Mouse (Mus musculus) heart, embryonic 13.5 days (tissue): ENCODE results near the gene Mapk1ip1l. TPM values are rescaled to one million over a fixed set of nuclear protein-coding genes. Genes with fewer than 3 reads are reported as not detected.

Experiments used
- ATAC-seq: fragments of 200-750 bp; cut with Nextera tagmentation; 2 replicates; pipeline ENCODE4 v1.8.0; 2017; ENCODE audit warnings: moderate TSS enrichment; ENCODE audit not compliant: insufficient number of reproducible peaks, low FRiP score, low TSS enrichment; ENCODE audit errors: extremely low read depth
- H3K27ac ChIP-seq: fragments of 300-500 bp; sonication (generic); replicated peaks from 2 replicates; pipeline ENCODE4 v1.5.1; 2015; ENCODE audit warnings: moderate library complexity, mild to moderate bottlenecking, inconsistent platforms
- H3K27me3 ChIP-seq: fragments of 300-500 bp; sonication (generic); replicated peaks from 2 replicates; pipeline ENCODE4 v1.6.1; 2015; ENCODE audit warnings: mild to moderate bottlenecking, inconsistent platforms
- H3K36me3 ChIP-seq: fragments of 300-500 bp; sonication (generic); 2 replicates; pipeline ENCODE4 v1.6.1; 2015; ENCODE audit warnings: mild to moderate bottlenecking, inconsistent platforms
- H3K4me1 ChIP-seq: fragments of 300-500 bp; sonication (generic); 2 replicates; pipeline ENCODE4 v1.6.1; 2015; ENCODE audit warnings: inconsistent platforms
- H3K4me2 ChIP-seq: fragments of 300-500 bp; sonication (generic); 2 replicates; pipeline ENCODE4 v1.6.1; 2015; ENCODE audit warnings: inconsistent platforms, mild to moderate bottlenecking, moderate library complexity
- H3K4me3 ChIP-seq: fragments of 300-500 bp; sonication (generic); 2 replicates; pipeline ENCODE4 v1.5.1; 2015; ENCODE audit warnings: moderate library complexity, mild to moderate bottlenecking, inconsistent platforms
- H3K9ac ChIP-seq: fragments of 300-500 bp; sonication (generic); 2 replicates; pipeline ENCODE4 v1.6.1; 2015; ENCODE audit warnings: inconsistent platforms, mild to moderate bottlenecking, moderate library complexity
- H3K9me3 ChIP-seq: fragments of 300-500 bp; sonication (generic); 2 replicates; pipeline ENCODE4 v1.6.1; 2016; ENCODE audit warnings: inconsistent platforms
- WGBS: fragments of 180-500 bp; shearing (Covaris S2); methylation state at CpG from one replicate; pipeline ENCODE4 v1.1.7; 2015; ENCODE audit warnings: mixed read lengths; 5-methylcytosine and 5-hydroxymethylcytosine counted together
- polyA plus RNA-seq: library from polyadenylated mRNA; unstranded; fragments of >200 nt; fragmentation: Nextera tagmentation; extraction: Ambion mirVana; gene quantifications from 2 replicates; pipeline ENCODE4 v1.2.1, GENCODE M21; 2015

Mapk1ip1l gene
- polyA plus RNA-seq, result 43.1 and 44.5 TPM in 2 replicates

DNA sequence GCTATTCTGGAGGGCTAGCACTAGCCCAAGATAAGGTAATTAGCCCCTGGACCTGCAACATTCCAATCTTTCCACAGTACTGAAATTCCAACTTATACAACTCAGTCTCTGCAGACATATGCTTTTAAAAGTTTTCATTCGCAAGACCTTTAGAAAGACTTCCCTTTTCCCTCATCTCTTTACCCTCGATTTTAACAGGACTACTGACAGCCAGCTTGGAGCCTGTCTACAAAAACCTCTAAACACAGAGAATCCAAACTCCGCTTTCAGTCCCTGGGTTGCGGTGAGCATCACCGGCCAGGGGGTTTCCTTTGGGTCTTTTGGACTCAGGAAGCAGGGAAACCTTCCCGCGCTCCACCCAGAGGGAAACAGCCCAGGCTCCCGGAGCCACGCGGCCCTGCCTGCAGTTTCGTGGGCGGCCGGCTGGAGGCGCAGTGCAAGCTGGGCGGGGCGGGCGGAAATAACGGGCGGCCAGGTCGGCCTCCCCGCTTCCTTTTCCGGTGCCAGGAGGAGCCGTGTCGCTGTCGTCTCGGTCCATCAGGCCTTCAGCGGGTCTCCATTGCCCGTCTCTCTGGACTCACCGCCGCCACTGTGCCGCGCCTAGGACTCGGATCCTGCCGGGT is at the start of gene Mapk1ip1l:
TSS of gene Mapk1ip1l (plus strand) at position 482 of the 623 bp plus-strand sequence.
- 1% methylated on average over 28 of the region's 34 CpGs for WGBS
- Histone ChIP-seq H3K9me3 (no peaks in the 10 kb centered on the region), H3K36me3 (peaks cover 16% of the 10 kb centered on the region; the same call in 1 of the 2 replicates), H3K27me3 (no peaks in the 10 kb centered on the region), H3K4me3 (peak within 1 kb of the TSS; percentile 98), H3K4me2 (peak within 1 kb of the TSS; percentile 78), H3K4me1 (peaks cover 34% of the 10 kb centered on the region), H3K9ac (peak within 1 kb of the TSS; percentile 99), H3K27ac (peak within 1 kb of the TSS; percentile 99)
- ATAC-seq, result peak; percentile 72

DNA sequence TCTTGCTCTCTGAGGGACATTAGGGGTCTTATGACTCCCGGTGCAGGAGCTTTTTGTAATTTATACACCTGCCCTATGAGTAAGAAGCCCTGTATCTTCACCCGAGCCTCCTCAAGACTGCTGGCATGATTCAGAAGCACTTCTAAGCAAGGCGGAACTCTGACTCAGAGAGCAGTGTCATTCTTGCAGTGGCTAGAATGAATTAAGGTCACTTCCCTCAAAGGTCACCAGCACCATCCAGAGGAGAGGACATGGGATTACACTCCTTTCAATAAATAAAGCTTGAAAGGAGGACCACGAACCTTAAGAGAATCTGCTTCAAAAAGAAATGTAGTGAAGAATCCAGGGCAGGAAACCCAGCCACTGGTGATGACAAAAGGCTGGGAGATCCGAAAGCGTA is 48.2 kb upstream of the Mapk1ip1l start:
- no peaks in the 10 kb centered on the region for H3K9me3 ChIP-seq
- H3K36me3 ChIP-seq, result peaks cover 79% of the 10 kb centered on the region
- H3K4me2 ChIP-seq, result no peak overlapping the region
- H3K4me3 ChIP-seq, result no peak overlapping the region
- 72% methylated on average over 6 of the region's 6 CpGs for WGBS
- H3K4me1 ChIP-seq, result no peaks in the 10 kb centered on the region
- no peak overlapping the region for H3K9ac ChIP-seq
- H3K27me3 ChIP-seq, result no peaks in the 10 kb centered on the region; the same call in 1 of the 2 replicates
- no peak overlapping the region for H3K27ac ChIP-seq
- no peak for ATAC-seq

DNA sequence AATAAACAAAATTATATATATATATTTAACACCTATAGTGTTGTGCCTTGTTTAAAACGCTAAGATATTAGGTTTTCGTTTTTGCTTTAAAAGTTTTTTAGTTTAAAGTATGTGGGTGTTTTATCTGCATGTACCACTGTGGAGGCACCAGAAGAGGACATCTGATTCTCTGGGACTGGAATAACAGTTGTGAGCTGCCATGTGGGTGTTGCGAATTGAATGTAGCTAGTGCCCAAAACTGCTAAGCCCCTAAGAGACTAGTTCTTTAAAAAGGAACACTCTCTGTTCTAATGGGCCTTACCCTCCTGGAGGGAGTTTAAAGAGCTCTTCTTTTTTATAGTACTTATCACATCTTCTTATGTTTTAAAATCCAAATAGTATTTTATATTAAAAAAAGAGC is 33.2 kb upstream of the Mapk1ip1l start:
- H3K4me1 ChIP-seq, result no peaks in the 10 kb centered on the region
- no peak overlapping the region for H3K27ac ChIP-seq
- no peak overlapping the region for H3K4me2 ChIP-seq
- H3K36me3 ChIP-seq, result peaks cover 78% of the 10 kb centered on the region
- no peak overlapping the region for H3K9ac ChIP-seq
- no peaks in the 10 kb centered on the region for H3K27me3 ChIP-seq
- ATAC-seq, result no peak
- 89% methylated on average over 3 of the region's 3 CpGs for WGBS
- H3K9me3 ChIP-seq, result no peaks in the 10 kb centered on the region
- no peak overlapping the region for H3K4me3 ChIP-seq

DNA sequence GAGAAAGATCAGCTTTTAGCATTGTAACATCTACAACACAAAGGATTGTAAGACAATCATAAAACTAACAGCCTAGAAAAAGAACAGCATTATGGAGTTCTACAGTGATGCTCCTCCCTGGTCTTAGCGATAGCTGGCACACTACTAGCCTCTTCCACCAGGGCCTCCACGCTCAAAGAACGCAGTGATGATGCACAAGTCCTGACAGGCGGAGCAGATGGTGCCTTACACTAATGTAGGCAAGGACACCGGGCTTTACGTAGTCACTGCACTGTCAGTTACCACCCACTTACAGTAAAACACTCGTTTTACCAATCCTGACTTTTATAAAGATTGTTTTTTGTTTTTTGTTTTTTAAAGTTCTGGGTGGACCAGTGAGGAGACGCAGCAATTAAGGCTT is 32.2 kb upstream of the Mapk1ip1l start:
- no peak overlapping the region for H3K4me2 ChIP-seq
- H3K27ac ChIP-seq, result no peak overlapping the region
- H3K9ac ChIP-seq, result no peak overlapping the region
- peaks cover 78% of the 10 kb centered on the region for H3K36me3 ChIP-seq
- H3K4me3 ChIP-seq, result no peak overlapping the region
- no peaks in the 10 kb centered on the region for H3K9me3 ChIP-seq
- no peaks in the 10 kb centered on the region for H3K27me3 ChIP-seq
- no peak for ATAC-seq
- WGBS, result 89% methylated on average over 8 of the region's 8 CpGs
- no peaks in the 10 kb centered on the region for H3K4me1 ChIP-seq

- no peak overlapping the region for H3K4me2 ChIP-seq
- peaks cover 87% of the 10 kb centered on the region for H3K36me3 ChIP-seq
- H3K27me3 ChIP-seq, result no peaks in the 10 kb centered on the region
- no peaks in the 10 kb centered on the region for H3K9me3 ChIP-seq
- H3K9ac ChIP-seq, result no peak overlapping the region
- WGBS, result over 99% methylated on average over 4 of the region's 4 CpGs
- H3K4me3 ChIP-seq, result no peak overlapping the region
- H3K4me1 ChIP-seq, result no peaks in the 10 kb centered on the region
- no peak overlapping the region for H3K27ac ChIP-seq
- no peak for ATAC-seq
These were observed 29.0 kb upstream of the Mapk1ip1l start for GRCm38 (mm10) chr14:47269056-47269455.

DNA sequence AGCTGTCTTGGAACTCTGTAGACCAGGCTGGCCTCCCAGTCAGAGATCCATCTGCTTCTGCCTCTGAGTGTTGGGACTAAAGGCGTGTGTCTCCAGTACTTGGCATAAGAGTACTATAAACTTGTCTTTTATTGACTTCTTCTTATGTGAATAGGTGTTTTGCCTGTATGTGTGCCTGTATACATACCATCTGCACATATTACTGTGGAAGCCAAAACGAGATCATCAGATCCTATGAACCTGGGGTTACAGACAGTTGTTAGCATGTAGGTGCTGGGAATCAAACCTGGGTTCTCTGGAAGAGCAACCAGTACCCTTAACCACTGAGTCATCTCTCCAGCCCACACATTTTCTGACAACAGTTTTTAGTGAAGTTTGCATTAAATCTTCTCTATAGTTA is 28.4 kb upstream of the Mapk1ip1l start:
- Histone ChIP-seq H3K4me2 (no peak overlapping the region), H3K4me1 (0 out of 2 replicates have a peak, but pooled peaks cover 1% of the 10 kb centered on the region), H3K9me3 (no peaks in the 10 kb centered on the region), H3K27me3 (no peaks in the 10 kb centered on the region), H3K9ac (no peak overlapping the region), H3K27ac (no peak overlapping the region), H3K36me3 (peaks cover 86% of the 10 kb centered on the region), H3K4me3 (no peak overlapping the region)
- 93% methylated on average over 2 of the region's 2 CpGs for WGBS
- no peak for ATAC-seq

DNA sequence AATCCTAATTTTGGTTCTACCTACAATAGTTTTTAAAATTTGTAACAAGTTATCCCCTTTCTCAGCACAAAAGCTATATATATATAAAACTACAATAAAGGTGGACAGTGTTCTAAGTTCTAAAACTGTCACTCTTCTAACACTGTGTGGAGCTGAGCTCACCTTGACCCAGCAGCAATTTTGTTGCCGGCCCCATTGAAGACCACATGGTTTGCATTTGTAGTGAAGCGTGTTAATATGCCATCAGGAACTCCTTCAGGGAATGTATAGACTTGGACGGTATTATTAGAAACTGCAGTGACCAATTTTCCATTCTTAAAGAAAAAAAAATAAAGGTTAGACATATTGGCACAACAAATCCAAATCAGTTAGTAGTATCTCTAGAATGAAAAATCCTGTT is 24.3 kb upstream of the Mapk1ip1l start:
- Histone ChIP-seq H3K4me3 (no peak overlapping the region), H3K4me1 (peaks cover 21% of the 10 kb centered on the region), H3K9ac (no peak overlapping the region), H3K4me2 (no peak overlapping the region), H3K27me3 (no peaks in the 10 kb centered on the region), H3K9me3 (no peaks in the 10 kb centered on the region), H3K36me3 (peaks cover 49% of the 10 kb centered on the region), H3K27ac (no peak overlapping the region)
- WGBS, result 90% methylated on average over 3 of the region's 3 CpGs
- ATAC-seq, result no peak

DNA sequence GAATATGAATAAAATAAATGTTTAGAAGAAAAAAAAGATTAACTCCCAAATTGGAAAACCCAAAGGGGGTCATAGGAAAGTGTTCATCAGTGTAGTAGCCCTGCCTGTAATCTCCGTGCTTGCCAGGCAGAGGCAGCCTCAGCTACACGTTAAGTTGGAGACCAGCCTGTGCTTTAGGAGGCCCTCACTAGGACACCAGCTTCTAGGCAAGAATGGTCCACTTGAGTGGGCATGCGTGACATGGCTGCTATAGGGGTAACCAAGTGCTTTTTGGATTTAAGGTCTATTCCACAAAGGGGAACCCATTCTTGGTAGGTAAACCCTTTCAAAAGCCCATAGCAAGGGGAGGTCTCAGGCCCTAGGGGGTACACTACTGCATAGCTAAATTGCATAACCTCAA is 22.6 kb upstream of the Mapk1ip1l start:
- Histone ChIP-seq H3K36me3 (peaks cover 37% of the 10 kb centered on the region), H3K9me3 (no peaks in the 10 kb centered on the region), H3K27ac (no peak overlapping the region), H3K4me2 (peak overlapping the region; percentile 70), H3K27me3 (no peaks in the 10 kb centered on the region), H3K4me1 (peaks cover 21% of the 10 kb centered on the region), H3K9ac (peak overlapping the region; percentile 95), H3K4me3 (peak overlapping the region; percentile 95)
- ATAC-seq, result no peak
- WGBS, result 22% methylated on average over 3 of the region's 3 CpGs

DNA sequence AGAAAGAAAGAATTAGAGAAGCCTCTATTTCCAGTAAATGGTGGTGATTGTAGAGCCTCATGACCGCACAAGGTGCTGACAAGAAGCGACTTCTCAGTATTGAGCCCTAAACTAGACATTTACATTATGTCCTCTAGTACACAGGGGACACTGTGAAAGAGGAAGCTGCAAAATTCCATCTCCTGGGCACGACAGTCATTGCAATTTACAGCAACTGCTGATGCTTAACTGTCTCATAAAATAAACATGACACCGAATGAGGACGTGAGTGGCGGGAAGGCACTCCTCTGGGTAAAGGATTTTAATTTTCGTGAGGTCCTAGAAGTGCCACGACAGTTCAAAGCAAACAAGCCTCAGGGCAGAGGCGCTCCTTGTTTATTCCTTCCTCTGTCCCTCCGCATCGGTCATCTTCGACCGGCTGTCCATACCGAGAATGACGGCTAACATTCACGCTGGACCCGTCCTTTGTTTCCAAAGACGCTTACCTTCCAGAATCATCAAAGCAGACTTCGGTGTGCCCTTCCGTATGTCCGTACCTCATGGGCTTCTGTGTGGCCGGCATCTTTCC is 21.9 kb upstream of the Mapk1ip1l start:
- H3K9ac ChIP-seq, result peak overlapping the region; percentile 95
- no peak for ATAC-seq
- WGBS, result 2% methylated on average over 22 of the region's 22 CpGs
- H3K4me1 ChIP-seq, result peaks cover 21% of the 10 kb centered on the region
- peak overlapping the region; percentile 99 for H3K27ac ChIP-seq
- H3K36me3 ChIP-seq, result peaks cover 30% of the 10 kb centered on the region
- H3K9me3 ChIP-seq, result no peaks in the 10 kb centered on the region
- no peaks in the 10 kb centered on the region for H3K27me3 ChIP-seq
- H3K4me2 ChIP-seq, result peak overlapping the region; percentile 70
- H3K4me3 ChIP-seq, result peak overlapping the region; percentile 95

GRCm38 (mm10) chr14:47276637-47277393 is 21.3 kb upstream of the Mapk1ip1l start, which contains the start of the genes Wdhd1 and Socs4:
Gene Wdhd1 (minus strand): TSS chr14:47276857.
Gene Socs4 (plus strand): TSS chr14:47276931.
- ATAC-seq, result peak; percentile 97
- Histone ChIP-seq H3K4me2 (peak within 1 kb of the TSS; percentile 70), H3K36me3 (peaks cover 28% of the 10 kb centered on the region), H3K9ac (peak within 1 kb of the TSS; percentile 95), H3K27ac (peak within 1 kb of the TSS; percentile 99), H3K27me3 (no peaks in the 10 kb centered on the region), H3K9me3 (no peaks in the 10 kb centered on the region), H3K4me3 (peak within 1 kb of the TSS; percentile 95), H3K4me1 (peaks cover 21% of the 10 kb centered on the region)
- WGBS, result under 1% methylated on average over 65 of the region's 77 CpGs

DNA sequence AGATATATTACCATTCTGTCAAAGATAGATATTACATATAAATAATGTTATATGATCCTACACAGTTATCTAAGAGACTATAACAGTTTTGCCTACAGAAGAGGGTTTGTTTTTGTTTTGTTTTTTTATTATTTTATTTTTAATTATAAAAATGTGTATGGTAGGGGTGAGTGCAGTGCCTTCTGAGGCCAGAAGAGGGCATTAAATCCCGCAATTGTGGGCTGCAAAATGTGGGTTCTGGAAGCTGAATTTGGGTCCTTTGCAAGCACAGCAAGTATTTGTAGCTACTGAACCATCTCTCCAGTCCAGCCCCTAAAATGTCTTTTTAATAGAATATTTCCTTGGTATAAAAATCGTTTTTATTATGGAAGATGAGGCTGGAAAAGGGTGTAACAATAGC is 19.0 kb upstream of the Mapk1ip1l start:
- H3K27me3 ChIP-seq, result no peaks in the 10 kb centered on the region
- no peak overlapping the region for H3K4me2 ChIP-seq
- no peak overlapping the region for H3K9ac ChIP-seq
- 77% methylated on average over 2 of the region's 2 CpGs for WGBS
- H3K9me3 ChIP-seq, result no peaks in the 10 kb centered on the region
- no peak overlapping the region for H3K4me3 ChIP-seq
- ATAC-seq, result no peak
- H3K4me1 ChIP-seq, result peaks cover 34% of the 10 kb centered on the region
- peaks cover 13% of the 10 kb centered on the region; the same call in 1 of the 2 replicates for H3K36me3 ChIP-seq
- no peak overlapping the region for H3K27ac ChIP-seq
